Mouse (Mus musculus) Muller cell, postnatal 12 days (primary cell): ENCODE results near the gene Ufsp2.

Experiments
- DNase-seq: peaks from one replicate; pipeline ENCODE4 v3.0.0-alpha.2; 2015; ENCODE audit errors: inconsistent ontology term

Gene Ufsp2

GRCm38 (mm10) chr8:46010746-46011680 lies 35.7 kb downstream of the Ufsp2 start:
- DNase-seq, result peak; percentile 24

- no peak for DNase-seq
These were observed 46.9 kb downstream of the Ufsp2 start for GRCm38 (mm10) chr8:46022203-46022602.

DNA sequence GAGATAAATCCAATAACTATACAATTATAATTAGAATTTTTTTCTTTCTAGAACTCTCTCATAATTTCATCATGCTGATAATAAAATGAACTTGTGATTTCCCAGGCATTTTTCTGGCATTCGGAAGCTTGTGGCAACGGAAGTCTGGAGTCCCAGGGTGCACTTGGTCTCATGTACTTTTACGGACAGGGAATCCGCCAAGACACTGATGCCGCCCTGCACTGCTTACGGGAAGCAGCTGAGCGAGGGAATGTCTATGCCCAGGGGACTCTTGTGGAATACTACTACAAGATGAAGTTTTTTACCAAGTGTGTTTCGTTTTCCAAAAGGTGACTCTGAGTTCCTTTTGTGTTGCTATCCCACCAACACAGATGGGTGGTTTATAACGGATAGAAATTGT lies 47.4 kb downstream of the Ufsp2 start:
- DNase-seq, result no peak

DNA sequence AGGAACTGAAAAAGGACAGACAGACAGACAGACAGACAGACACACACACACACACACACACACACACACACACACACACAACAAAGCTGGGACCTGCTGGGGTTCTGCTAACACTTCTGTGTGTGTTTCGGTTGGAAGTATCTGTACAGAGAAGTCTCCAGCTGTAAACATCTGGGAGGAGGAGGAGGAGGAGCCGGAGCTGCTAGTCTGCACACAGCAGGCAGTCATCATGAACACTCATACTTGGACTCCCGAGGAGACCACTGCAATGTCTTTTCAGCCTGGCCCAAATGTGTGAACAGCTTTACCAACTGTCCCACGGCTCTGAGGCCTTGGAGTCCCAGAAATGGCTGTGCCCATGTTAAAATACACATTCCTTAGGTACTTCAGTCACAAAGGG lies 49.1 kb downstream of the Ufsp2 start:
- no peak for DNase-seq

- no peak for DNase-seq
These were observed 60.9 kb downstream of the Ufsp2 start for GRCm38 (mm10) chr8:46036217-46036616.

DNA sequence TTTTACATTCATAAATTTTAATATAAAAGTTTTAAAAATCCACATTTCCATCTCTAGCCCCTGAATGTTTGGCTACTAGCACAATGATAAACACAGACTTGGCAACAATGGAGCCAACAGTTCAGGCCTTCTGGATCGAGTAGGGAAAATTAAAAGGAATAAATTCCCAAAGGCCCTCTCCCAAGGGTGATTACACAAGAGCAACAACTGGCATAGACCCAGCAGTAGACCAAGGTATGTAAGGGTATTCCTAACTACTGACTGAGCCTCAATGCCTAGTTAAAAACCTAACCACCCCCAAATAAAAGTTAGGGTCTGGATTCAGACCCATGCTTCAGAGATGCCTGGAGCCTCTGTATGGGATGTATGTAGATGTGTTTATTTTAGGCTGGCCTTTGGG lies 64.3 kb downstream of the Ufsp2 start:
- DNase-seq, result no peak

DNA sequence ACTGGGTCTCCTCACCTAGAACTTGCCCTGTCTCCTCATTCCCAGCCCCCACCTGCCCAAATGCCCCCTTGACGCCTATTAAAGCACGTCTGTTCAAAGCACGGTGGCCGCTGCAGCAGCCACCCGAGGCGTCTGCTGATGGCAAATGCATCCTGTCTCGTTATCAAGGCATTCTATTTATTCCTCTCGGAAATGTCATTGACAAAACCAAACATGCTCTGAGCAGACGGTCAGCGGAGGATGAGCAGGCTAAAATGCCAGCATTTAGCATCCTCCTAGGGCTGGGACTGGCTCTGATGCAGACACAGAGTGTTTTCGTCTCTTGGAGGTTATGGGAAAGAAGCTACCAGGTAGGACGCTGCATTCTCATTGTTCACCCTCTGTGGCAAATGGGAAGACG lies 64.9 kb downstream of the Ufsp2 start:
- no peak for DNase-seq
